Mouse (Mus musculus) spleen, embryonic (tissue): Measurements from ENCODE around the gene Rad50.

Experiments
- CTCF ChIA-PET: fragments of 350-600 bp; sonication (Branson Sonifier 250); formaldehyde crosslinking; loops from one replicate; lab custom pipeline; 2022; lab: Charles Lee

The Rad50 gene

GRCm38 (mm10) chr11:53635590-53636182 is 71.4 kb downstream of the Rad50 start:
- CTCF ChIA-PET, result interaction anchor here (0.6 kb wide), 1 partner anchor 70 kb away, joined by 10 read pairs; no protein-coding TSS in a partner anchor

GRCm38 (mm10) chr11:53634556-53634955 is 72.6 kb downstream of the Rad50 start, which contains the start of gene Il13:
Il13 (minus strand) TSS chr11:53634702.
- CTCF ChIA-PET, result no interaction called here

DNA sequence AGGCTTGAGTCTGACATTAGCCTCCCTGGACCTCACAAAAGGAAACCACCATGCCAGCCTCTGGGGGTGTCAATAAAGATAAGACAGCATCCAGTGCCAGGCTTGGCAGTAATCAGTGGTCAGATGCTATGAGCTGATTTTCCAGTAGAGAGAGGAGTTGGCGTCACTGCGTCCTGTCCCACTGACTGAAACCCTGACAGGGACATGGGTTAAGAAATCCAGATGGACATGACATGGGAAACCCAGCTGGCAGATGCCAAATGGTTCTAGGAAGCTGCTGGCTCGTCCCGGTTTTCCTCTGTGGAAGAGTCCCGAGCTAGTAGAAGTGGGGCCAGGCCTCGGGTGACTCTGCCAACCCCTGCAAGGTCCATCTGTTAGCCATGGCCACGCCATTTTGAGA is 73.5 kb downstream of the Rad50 start:
- CTCF ChIA-PET, result no interaction called here

GRCm38 (mm10) chr11:53632122-53632733 is 74.9 kb downstream of the Rad50 start:
- CTCF ChIA-PET, result no interaction called here

- CTCF ChIA-PET, result interaction anchor here (0.5 to 0.6 kb wide), 4 partner anchors 27 to 1055 kb away, joined by 3 to 6 read pairs (median 4); no protein-coding TSS in a partner anchor
Observed at GRCm38 (mm10) chr11:53627859-53628258, 79.3 kb downstream of the Rad50 start.

DNA sequence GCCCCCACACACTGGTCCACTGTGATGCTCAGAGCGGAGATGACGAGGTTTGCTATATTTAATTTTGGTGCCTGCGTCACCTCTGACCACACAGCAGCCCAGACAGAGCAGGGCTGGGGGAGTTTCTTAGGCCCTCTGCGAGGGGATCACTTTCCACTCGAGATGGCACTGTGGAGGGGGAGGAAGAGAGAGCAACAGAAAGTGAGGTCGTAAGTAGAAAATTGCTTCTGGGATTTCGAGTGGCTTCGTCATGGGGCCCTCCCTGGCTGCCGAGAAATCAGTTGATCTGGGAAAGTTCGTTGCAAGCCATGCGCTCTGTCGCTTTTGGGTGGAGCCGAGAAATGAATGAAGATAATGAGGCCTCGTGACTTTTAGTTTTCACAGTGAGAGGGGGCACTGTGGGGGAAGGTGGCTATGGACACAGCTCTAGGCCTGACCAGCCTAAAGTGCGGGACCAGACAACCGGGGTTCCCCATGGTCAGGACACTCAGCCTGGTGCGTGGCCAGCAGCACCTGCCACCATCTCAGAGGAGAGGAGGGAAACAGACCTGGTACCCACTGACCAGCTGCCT is 80.2 kb downstream of the Rad50 start:
- CTCF ChIA-PET, result interaction anchor here (0.6 kb wide), 1 partner anchor 159 kb away, joined by 4 read pairs; no protein-coding TSS in a partner anchor

GRCm38 (mm10) chr11:53624124-53624523 is 83.0 kb downstream of the Rad50 start:
- CTCF ChIA-PET, result no interaction called here

DNA sequence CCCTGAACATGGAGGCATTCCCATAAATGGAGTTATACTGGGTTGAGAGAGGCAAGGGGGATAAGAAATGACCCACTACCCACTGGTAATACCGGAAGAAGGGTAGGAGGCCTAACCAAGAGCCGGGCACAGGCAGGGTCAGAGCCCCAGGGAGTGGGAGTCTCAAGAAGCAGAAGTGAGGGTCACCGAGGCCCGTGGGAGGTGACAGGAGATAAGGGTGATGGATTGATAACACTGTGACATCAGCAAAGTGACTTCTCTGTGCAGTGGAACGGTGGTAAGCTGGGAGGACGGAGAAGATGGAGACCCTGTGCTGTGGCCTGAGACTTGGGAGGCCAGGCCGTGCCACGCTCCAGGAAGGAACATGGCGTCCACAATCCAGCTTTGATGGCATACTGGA is 83.5 kb downstream of the Rad50 start:
- CTCF ChIA-PET, result no interaction called here

DNA sequence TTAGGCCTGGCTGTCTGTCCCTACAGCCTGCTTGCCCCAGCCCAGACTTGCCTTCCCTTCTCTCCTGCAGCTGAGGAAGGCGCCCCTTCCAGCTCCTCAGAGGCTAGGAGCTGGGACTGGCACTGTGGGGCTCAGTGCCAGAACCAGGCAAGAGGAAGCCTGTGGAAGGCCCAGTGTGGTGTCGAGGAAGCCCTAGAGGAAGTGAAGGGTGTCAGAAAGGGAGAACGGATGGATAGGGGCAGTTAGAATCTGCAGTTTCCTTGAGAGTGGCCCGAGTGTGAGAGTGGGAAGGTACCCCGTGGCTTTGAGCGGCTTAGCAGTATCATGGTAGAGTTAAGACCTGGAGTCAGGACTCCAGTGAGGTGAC is 84.7 kb downstream of the Rad50 start:
- CTCF ChIA-PET, result no interaction called here

- CTCF ChIA-PET, result no interaction called here
Observed at GRCm38 (mm10) chr11:53621582-53622439, 85.3 kb downstream of the Rad50 start.

DNA sequence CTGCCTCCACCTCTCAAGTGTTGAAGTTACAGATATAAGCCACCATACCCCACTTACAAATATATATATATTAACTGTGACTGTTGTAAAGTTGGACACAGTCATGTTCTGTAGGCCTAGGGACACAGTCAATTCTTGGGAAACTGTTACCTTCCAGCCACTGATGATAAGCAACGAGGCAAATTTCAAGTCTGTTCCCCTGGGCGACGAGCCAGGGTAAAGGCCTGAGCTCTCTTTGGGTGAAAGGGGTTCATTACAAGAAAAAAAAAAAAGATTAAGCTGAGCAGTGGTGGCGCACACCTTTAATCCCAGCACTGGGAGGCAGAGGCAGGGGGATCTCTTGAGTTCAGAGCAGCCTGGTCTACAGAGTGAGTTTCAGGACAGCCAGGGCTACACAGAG is 87.0 kb downstream of the Rad50 start:
- CTCF ChIA-PET, result interaction anchor here (0.8 kb wide), 1 partner anchor 9 kb away, joined by 4 read pairs; no protein-coding TSS in a partner anchor

DNA sequence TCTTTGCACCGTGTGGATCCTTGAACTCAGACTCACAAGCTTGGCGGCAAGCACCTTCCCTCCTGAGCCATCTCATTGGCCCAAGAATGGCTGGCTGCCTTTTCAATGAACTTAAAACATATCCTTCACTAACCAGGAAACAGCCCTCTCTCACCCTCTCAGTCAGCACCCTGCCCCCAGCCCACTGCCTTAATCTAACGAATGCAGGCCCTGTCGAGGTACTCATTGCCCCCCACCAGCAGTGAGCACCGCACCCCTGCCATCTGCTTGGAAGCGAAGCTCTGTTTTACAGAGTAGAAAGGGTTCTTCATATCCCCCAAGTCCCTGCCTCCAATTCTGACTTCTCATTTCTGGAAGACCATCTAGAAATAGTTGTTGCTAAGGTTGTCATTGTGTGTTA is 87.7 kb downstream of the Rad50 start:
- CTCF ChIA-PET, result interaction anchor here (0.8 kb wide), 1 partner anchor 9 kb away, joined by 4 read pairs; no protein-coding TSS in a partner anchor

DNA sequence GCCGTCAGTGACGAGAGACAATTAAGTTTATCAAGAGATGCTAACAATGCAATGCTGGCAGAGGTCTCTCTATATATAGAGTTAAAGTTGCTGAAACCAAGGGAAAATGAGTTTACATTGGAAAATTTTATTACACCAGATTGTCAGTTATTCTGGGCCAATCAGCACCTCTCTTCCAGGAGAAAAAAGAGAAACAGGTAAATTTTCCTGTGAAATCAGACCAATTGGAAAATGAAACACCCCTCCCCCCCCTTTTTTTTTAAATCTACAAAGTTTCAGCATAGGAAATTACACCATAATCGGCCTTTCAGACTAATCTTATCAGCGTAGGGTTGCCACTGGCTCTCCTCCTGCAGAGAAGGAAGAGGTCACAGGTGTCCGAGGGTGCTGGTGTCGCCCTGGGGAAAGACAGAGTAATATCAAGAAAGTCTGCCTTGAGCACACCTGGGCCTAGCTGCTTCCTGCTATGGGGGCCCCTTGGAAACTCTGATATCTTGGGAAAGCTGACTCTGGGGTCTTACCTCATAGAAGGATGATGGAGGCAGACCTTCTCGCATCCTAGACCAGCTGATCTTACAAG is 88.4 kb downstream of the Rad50 start, which contains the start of gene Il4:
Gene Il4 (minus strand): TSS at position 51 of the 580 bp plus-strand sequence.
- CTCF ChIA-PET, result no interaction called here

DNA sequence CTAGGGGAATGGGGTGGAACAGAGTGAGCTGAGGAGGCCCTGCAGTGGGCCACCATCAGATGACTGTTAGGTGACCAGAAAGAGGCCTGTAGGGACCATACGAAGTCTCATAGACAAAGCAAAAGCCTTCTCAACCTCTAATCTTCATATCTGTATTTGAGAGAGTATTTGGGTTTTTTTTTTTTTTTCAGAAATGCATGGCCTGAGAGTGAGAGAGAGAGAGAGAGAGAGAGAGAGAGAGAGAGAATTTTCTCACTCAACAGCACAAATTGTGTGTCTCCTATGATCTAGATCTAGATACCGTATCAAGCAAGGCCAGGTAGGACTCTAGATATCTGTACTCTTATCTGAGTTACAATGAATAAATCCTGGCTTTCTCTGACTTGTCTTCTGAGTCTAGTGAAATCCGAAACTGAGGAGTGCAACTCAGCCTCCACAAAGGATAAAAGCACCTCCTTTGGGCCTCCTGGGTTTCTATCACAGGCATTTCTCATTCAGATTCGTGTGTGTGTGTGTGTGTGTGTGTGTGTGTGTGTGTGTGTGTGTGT is 89.5 kb downstream of the Rad50 start:
- CTCF ChIA-PET, result no interaction called here

GRCm38 (mm10) chr11:53616748-53617558 is 90.2 kb downstream of the Rad50 start:
- CTCF ChIA-PET, result no interaction called here

DNA sequence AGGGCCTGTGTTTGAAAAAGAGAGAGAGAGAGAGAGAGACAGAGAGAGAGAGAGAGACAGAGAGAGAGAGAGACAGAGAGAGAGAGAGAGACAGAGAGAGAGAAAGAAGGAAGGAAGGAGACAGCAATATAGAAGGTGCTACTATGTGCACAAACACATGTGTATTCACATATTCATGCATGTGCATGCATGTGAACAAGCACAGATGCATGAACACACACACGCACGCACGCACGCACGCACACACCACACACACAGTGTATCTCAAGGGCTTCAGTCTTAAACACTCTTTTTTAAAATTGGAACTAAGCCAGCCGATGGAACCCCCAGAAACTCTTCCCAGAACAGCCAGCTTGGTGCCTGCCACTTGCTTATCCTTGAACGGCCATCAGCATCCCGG is 91.5 kb downstream of the Rad50 start:
- CTCF ChIA-PET, result no interaction called here

DNA sequence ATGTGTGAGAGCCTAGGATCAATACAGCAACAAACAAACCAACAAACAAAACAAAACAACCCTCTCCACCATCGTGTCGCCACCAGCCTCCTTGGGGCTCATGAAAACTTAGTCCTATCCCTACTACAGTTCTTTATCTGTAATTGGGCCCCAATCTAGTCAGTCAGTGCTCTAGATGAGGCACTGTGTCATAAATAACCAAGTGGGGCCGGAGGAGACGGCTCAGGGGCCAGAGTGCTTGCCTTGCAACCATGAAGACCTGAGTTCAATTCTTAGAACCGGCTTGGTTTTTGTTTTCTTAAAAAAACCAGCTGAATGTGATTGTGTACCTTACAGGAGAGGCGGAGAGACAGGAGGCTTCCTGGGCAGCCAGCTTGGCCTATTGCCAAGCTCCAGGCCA is 91.9 kb downstream of the Rad50 start:
- CTCF ChIA-PET, result no interaction called here

DNA sequence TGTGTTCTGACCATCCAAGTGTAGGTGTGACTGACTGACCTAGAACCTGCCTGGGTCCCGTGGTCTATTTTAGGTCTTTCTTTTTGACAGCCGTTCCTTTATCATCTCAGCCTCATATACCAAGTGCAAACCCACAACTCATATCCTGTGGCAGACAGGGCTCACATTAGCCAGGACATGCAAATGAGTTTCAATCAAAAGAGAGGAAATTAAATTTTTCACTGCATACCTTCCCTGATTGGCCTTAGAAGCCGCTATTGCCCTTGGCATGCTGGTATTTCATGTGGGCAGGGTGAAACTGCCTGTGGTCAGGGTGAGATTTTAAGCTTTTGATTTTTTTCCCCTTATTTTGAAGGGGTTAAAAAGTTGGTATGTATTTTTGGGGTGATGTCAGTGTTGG is 97.4 kb downstream of the Rad50 start:
- CTCF ChIA-PET, result no interaction called here

GRCm38 (mm10) chr11:53609231-53609630 is 97.9 kb downstream of the Rad50 start:
- CTCF ChIA-PET, result no interaction called here

GRCm38 (mm10) chr11:53605609-53606008 is 101.5 kb downstream of the Rad50 start:
- CTCF ChIA-PET, result no interaction called here
